In the genomic region with DNA sequence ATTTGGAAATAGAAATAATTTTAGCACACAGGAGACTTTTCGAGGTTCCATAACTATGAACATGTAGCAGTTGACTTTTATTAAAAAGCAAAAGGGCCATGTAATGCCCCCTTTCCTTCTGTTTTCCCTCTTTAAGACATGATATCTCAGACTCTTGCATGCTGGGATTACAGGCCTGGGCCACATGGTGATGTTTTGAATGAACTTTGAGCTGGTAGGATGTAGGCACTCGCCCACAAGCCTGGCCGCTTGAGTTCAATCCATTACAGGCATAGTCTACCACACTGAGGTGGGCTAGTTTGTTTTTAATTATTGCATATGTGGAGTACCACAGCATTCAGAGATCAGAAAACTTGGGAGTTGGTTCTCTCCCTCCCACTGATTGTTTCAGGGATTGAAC, we compare ENCODE assay signal across 21 mouse cellular contexts. TPM values are rescaled to one million over a fixed set of nuclear protein-coding genes. Genes with fewer than 3 reads are reported as not detected.
DNase-seq lines count a peak whose midpoint lies in the region; ATAC-seq and TF ChIP-seq lines count a peak whose summit lies in the region.
"Had no signal": no experiment of that assay in that cellular context is flagged by ENCODE, and none has a peak within 500 bp of the region (broad histone marks: within the 10 kb centered on the region; RNA-seq: fewer than 3 reads in every experiment).

No protein-coding gene starts in this region.

- no peak overlapping the region for H3K4me2 ChIP-seq in liver, embryonic 16.5 days (ENCODE audit: low read depth, low read length)
- no peak overlapping the region for H3K4me2 ChIP-seq in liver, embryonic 11.5 days
- H3K4me2 ChIP-seq in liver, postnatal 0 days (ENCODE audit: low read depth, low read length), result no peak overlapping the region
- no peak overlapping the region for H3K4me2 ChIP-seq in liver, embryonic 12.5 days

- peak; percentile 58 for DNase-seq in liver, adult 2 months (ENCODE audit: extremely low read depth, low read depth, low spot score)
- no peak for DNase-seq in liver
- DNase-seq in liver, embryonic 11.5 days (ENCODE audit: low spot score), result no peak
- DNase-seq in liver, postnatal 0 days, result no peak
- DNase-seq: adrenal gland, adult 2 months; adrenal gland, adult 8-10 months; adrenal gland, postnatal 10 days; adrenal gland, postnatal 14 days; adrenal gland, postnatal 25 days; adrenal gland, postnatal 36 days; B cell, adult 2 months; cerebellum, adult 11 months; cerebellum, adult 11-12 months; cerebellum, adult 18-20 months had no signal

- no peak for TF ChIP-seq EP300 in liver, postnatal 0 days (IDR thresholded peaks at IDR 0.05; ENCODE audit: low read depth)

- H3K9me3 ChIP-seq in liver, embryonic 16.5 days (replicated peaks; ENCODE audit: control insufficient read depth, low read length), result no peaks in the 10 kb centered on the region
- H3K9me3 ChIP-seq in liver, embryonic 11.5 days (ENCODE audit: control insufficient read depth, low read length), result no peaks in the 10 kb centered on the region
- H3K9me3 ChIP-seq in liver, postnatal 0 days (ENCODE audit: low read length), result no peaks in the 10 kb centered on the region
- no peaks in the 10 kb centered on the region for H3K9me3 ChIP-seq in liver, embryonic 12.5 days (replicated peaks)
- H3K9me3 ChIP-seq: G1E had no signal

- peaks cover 6% of the 10 kb centered on the region; the same call in 1 of the 2 replicates for H3K36me3 ChIP-seq in liver, adult 2 months (ENCODE audit: control insufficient read depth, insufficient read depth, low read length)
- H3K36me3 ChIP-seq in liver, embryonic 16.5 days (ENCODE audit: control insufficient read depth, insufficient read depth), result peaks cover 2% of the 10 kb centered on the region
- H3K36me3 ChIP-seq in liver, embryonic 11.5 days (ENCODE audit: control insufficient read depth, insufficient read depth, low read length), result no peaks in the 10 kb centered on the region; the same call in 1 of the 2 replicates
- H3K36me3 ChIP-seq in liver, postnatal 0 days (replicated peaks; ENCODE audit: insufficient read depth, low read length), result peaks cover 8% of the 10 kb centered on the region
- H3K36me3 ChIP-seq in liver, embryonic 12.5 days, result peaks cover 33% of the 10 kb centered on the region

- no peaks in the 10 kb centered on the region; the same call in 1 of the 2 replicates for H3K79me2 ChIP-seq in liver, adult 2 months (ENCODE audit: control insufficient read depth, insufficient read depth, low read length)

- no peak overlapping the region for H3K9ac ChIP-seq in liver, adult 2 months (ENCODE audit: low read depth, low read length)
- H3K9ac ChIP-seq in liver, embryonic 16.5 days (ENCODE audit: low read depth, low read length), result no peak overlapping the region
- H3K9ac ChIP-seq in liver, embryonic 11.5 days (ENCODE audit: low read depth, low read length), result no peak overlapping the region
- no peak overlapping the region for H3K9ac ChIP-seq in liver, postnatal 0 days (replicated peaks)
- no peak overlapping the region for H3K9ac ChIP-seq in liver, embryonic 12.5 days

- TF ChIP-seq POLR2A in liver, adult 2 months (IDR thresholded peaks at IDR 0.05; ENCODE audit: extremely low read depth, insufficient read depth, low read length), result no peak

- H3K27me3 ChIP-seq in liver, adult 2 months (ENCODE audit: control insufficient read depth, insufficient read depth, low read length), result no peaks in the 10 kb centered on the region
- no peaks in the 10 kb centered on the region for H3K27me3 ChIP-seq in liver, embryonic 16.5 days (ENCODE audit: control insufficient read depth, insufficient read depth, low read depth, low read length)
- H3K27me3 ChIP-seq in liver, embryonic 11.5 days (replicated peaks; ENCODE audit: control insufficient read depth, insufficient read depth, low read length), result no peaks in the 10 kb centered on the region
- H3K27me3 ChIP-seq in liver, postnatal 0 days (ENCODE audit: insufficient read depth, low read length), result no peaks in the 10 kb centered on the region
- H3K27me3 ChIP-seq in liver, embryonic 12.5 days (replicated peaks), result no peaks in the 10 kb centered on the region
- H3K27me3 ChIP-seq: CH12.LX, Patski had no signal

- H3K4me3 ChIP-seq in liver, adult 2 months (ENCODE audit: insufficient read depth, low read depth, low read length), result no peak overlapping the region
- H3K4me3 ChIP-seq in liver, embryonic 16.5 days (ENCODE audit: low read depth, low read length), result no peak overlapping the region
- no peak overlapping the region for H3K4me3 ChIP-seq in liver, embryonic 11.5 days (ENCODE audit: low read depth, low read length)
- H3K4me3 ChIP-seq in liver, postnatal 0 days (ENCODE audit: low read depth, low read length), result no peak overlapping the region
- H3K4me3 ChIP-seq in liver, embryonic 12.5 days, result no peak overlapping the region

- H3K27ac ChIP-seq in liver, adult 2 months (replicated peaks; ENCODE audit: insufficient read depth, low read depth, low read length), result peak overlapping the region; percentile 76
- H3K27ac ChIP-seq in liver, embryonic 16.5 days (ENCODE audit: low read length), result no peak overlapping the region
- H3K27ac ChIP-seq in liver, embryonic 11.5 days (ENCODE audit: low read depth, low read length), result no peak overlapping the region
- peak overlapping the region; percentile 64 for H3K27ac ChIP-seq in liver, postnatal 0 days (ENCODE audit: low read depth)
- H3K27ac ChIP-seq in liver, embryonic 12.5 days, result no peak overlapping the region

- TF ChIP-seq CTCF in liver, adult 2 months (IDR thresholded peaks at IDR 0.05; ENCODE audit: low read depth, low read length), result no peak
- TF ChIP-seq CTCF in liver, postnatal 0 days (IDR thresholded peaks at IDR 0.05; ENCODE audit: low read depth), result no peak

- peaks cover 9% of the 10 kb centered on the region; the same call in 1 of the 2 replicates for H3K4me1 ChIP-seq in liver, adult 2 months (ENCODE audit: control insufficient read depth, insufficient read depth, low read length)
- H3K4me1 ChIP-seq in liver, embryonic 16.5 days (ENCODE audit: control insufficient read depth, low read depth, low read length), result peaks cover 4% of the 10 kb centered on the region; the same call in 1 of the 2 replicates
- no peaks in the 10 kb centered on the region for H3K4me1 ChIP-seq in liver, embryonic 11.5 days (replicated peaks; ENCODE audit: control insufficient read depth, insufficient read depth, low read length)
- H3K4me1 ChIP-seq in liver, postnatal 0 days (ENCODE audit: insufficient read depth), result peaks cover 3% of the 10 kb centered on the region; the same call in 1 of the 2 replicates
- no peaks in the 10 kb centered on the region for H3K4me1 ChIP-seq in liver, embryonic 12.5 days

- ATAC-seq in liver, embryonic 16.5 days (ENCODE audit: low read depth), result 0 out of 2 replicates have a peak, but pooled peaks have one; percentile 30
- no peak for ATAC-seq in liver, embryonic 11.5 days (replicated peaks; ENCODE audit: low FRiP score)
- peak; percentile 76; the same call in 1 of the 2 replicates for ATAC-seq in liver, postnatal 0 days
- no peak for ATAC-seq in liver, embryonic 12.5 days
- ATAC-seq: activated CD4-positive, CD25-positive, alpha-beta regulatory T cell, adult 4 months; CD4-positive, CD25-positive, alpha-beta regulatory T cell, adult 4 months; Patski had no signal

- WGBS in liver, adult 2 months, result 29% methylated on average over 3 of the region's 3 CpGs
- 77% methylated on average over 3 of the region's 3 CpGs for WGBS in liver, embryonic 16.5 days (ENCODE audit: insufficient replicate concordance)
- 92% methylated on average over 3 of the region's 3 CpGs for WGBS in liver, embryonic 11.5 days
- WGBS in liver, postnatal 0 days (ENCODE audit: insufficient replicate concordance), result 65% methylated on average over 3 of the region's 3 CpGs
- WGBS in liver, embryonic 12.5 days (ENCODE audit: insufficient replicate concordance), result 73% methylated on average over 3 of the region's 3 CpGs

RNA-seq across cellular contexts. Expression of a gene that starts 24.5 kb away (rescaled TPM):
- total RNA-seq in liver, adult 2 months (2014; rRNA removed), result 10.5 and 11.8 TPM in 2 replicates
- 5.1 and 5.2 TPM in 2 replicates for polyA plus RNA-seq in liver, adult 2 months (2012; rRNA removed)
- 21.9 and 24.4 TPM in 2 replicates for polyA plus RNA-seq in liver, embryonic 16.5 days (2015; fragmentation: Nextera tagmentation; extraction: Ambion mirVana)
- polyA plus RNA-seq in liver, embryonic 11.5 days (2014; fragmentation: Nextera tagmentation; extraction: Ambion mirVana), result 57.7 and 65.1 TPM in 2 replicates
- 23.0 and 24.3 TPM in 2 replicates for polyA plus RNA-seq in liver, postnatal 0 days (2015; fragmentation: Nextera tagmentation; extraction: Ambion mirVana)
- polyA plus RNA-seq in liver, embryonic 12.5 days (2016; fragmentation: Nextera tagmentation; extraction: Ambion mirVana), result 39.4 and 43.2 TPM in 2 replicates

Comparison
In these comparisons a context has a peak if more than half of its experiments do, and no peak if none do; other contexts are left out.
1. H3K27ac ChIP-seq: peak in liver, adult 2 months (single experiment) and liver, postnatal 0 days (single experiment); none in liver, embryonic 16.5 days (single experiment), liver, embryonic 11.5 days (single experiment) and liver, embryonic 12.5 days (single experiment).
2. ATAC-seq: peak in liver, embryonic 16.5 days (single experiment) and liver, postnatal 0 days (single experiment); none in liver, embryonic 11.5 days (single experiment) and liver, embryonic 12.5 days (single experiment).